Mouse (Mus musculus) cortical plate, adult 2 months (tissue): Measurements from ENCODE around the gene Kcnk13.

Experiments
- CTCF ChIP-seq: fragments of 200-500 bp; IDR thresholded peaks from 2 replicates; pipeline ENCODE4 v1.5.1; 2011; ENCODE audit warnings: mild to moderate bottlenecking, control low read depth, low read length; ENCODE audit not compliant: insufficient read depth; ENCODE audit errors: extremely low read depth
- POLR2A ChIP-seq: fragments of 200-500 bp; IDR thresholded peaks from 2 replicates; pipeline ENCODE4 v1.6.1; 2011; ENCODE audit warnings: mild to moderate bottlenecking, low read length, control low read depth; ENCODE audit not compliant: insufficient read depth; ENCODE audit errors: extremely low read depth

DNA sequence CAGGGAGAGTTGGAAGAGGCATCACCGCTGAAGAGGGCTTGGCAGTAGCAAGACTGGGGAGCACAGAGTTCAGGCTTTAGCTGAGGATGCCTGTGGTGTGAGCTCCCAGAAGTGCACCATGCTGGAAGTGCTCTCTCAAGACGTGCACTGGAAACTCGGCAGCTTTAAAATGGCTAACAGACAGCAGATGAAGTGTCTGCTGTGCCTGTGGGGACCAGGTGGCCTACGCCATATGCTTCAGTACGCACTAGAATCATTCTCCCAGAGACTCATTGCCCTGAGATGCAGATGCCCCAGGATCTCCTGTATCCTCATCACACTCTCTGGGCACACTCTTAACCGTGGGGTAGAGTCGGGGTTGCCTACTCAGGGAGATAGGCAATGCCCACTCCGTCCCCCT is 28.9 kb upstream of the Kcnk13 start:
- TF ChIP-seq POLR2A (no peak), CTCF (no peak)
